Mouse (Mus musculus) E14TG2a.4 (cell line): ENCODE measurements around the gene Creg2.

ENCODE experiments used
- CTCF ChIP-seq: conservative IDR thresholded peaks from 2 replicates; pipeline ENCODE4 v1.5.1; 2014; ENCODE audit warnings: low read length
- NANOG ChIP-seq: IDR thresholded peaks from 2 replicates; pipeline ENCODE4 v1.6.1; 2014; ENCODE audit warnings: borderline replicate concordance, low read length, mixed read lengths

- TF ChIP-seq CTCF (no peak), NANOG (no peak)
Observed at GRCm38 (mm10) chr1:39651241-39651548, at the start of gene Creg2.
